Mouse (Mus musculus): ENCODE results near the gene Gm21170. TPM values are rescaled to one million over a fixed set of nuclear protein-coding genes. Genes with fewer than 3 reads are reported as not detected.
"Not testable (repeated sequence)": the region's sequence is repeated elsewhere in the genome, so short reads cannot be mapped to it uniquely, and the experiment has no call there.

Gm21170 gene
- not detected in 2 replicates for total RNA-seq (2014; rRNA removed)
- polyA plus RNA-seq (2015; fragmentation: Nextera tagmentation; extraction: Ambion mirVana) = not detected in 2 replicates

DNA sequence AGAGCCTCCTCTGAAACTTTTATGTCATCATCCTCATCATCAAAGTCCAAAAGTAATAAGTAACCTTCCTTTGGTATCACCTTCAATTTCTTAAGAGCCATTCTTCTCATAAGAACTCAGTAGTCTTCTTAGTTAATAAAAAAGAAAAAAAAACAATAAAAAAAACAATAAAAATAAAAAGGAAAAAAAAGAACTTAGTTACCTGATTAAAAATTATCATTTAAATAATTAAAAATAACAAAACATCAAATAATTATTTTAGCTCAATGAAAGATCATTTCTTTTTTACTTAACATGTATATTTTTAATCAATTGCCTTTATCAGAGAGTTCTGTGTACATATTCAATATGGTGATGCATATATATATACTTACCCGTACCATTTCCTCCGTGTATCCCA, at the start of gene Gm21170:
Gene Gm21170, minus strand, starts transcription at position 101 of the 400 bp plus-strand sequence.
- not testable (repeated sequence) for H3K4me2 ChIP-seq (ENCODE audit: low read depth, low read length); DNase-seq (ENCODE audit: low spot score); H3K4me3 ChIP-seq (ENCODE audit: low read length); H3K9me3 ChIP-seq (ENCODE audit: low read length); ATAC-seq; H3K36me3 ChIP-seq (ENCODE audit: insufficient read depth, low read length); H3K9ac ChIP-seq (replicated peaks; ENCODE audit: low read length); H3K27me3 ChIP-seq (ENCODE audit: insufficient read depth, low read length); H3K4me1 ChIP-seq (ENCODE audit: insufficient read depth, low read length); H3K27ac ChIP-seq
- WGBS = no CpG with 5 or more reads among the region's 2 CpGs

Other genes with a start within 250 kb of the Gm21170 start
- not detected in 2 replicates for gene Gm21256, start 240.1 kb downstream of the Gm21170 start, total RNA-seq (2014; rRNA removed)
- not detected in 2 replicates for gene Gm21256, start 240.1 kb downstream of the Gm21170 start, polyA plus RNA-seq (2015; fragmentation: Nextera tagmentation; extraction: Ambion mirVana)